Mouse (Mus musculus) liver, postnatal 0 days (tissue): Measurements from ENCODE around the gene Flot1. TPM values are rescaled to one million over a fixed set of nuclear protein-coding genes. Genes with fewer than 3 reads are reported as not detected.
A peak's percentile ranks its signal among the peaks of the same experiment; 100 is the strongest.

Experiments used
- ATAC-seq: fragments of 200-750 bp; cut with Nextera tagmentation; 2 replicates; pipeline ENCODE4 v1.8.0; 2017; ENCODE audit warnings: mild to moderate bottlenecking, moderate library complexity
- DNase-seq: peaks from one replicate; pipeline ENCODE4 v3.0.0-alpha.2; 2016
- H3K27ac ChIP-seq: fragments of 300-500 bp; sonication (generic); 2 replicates; pipeline ENCODE4 v1.5.1; 2014; ENCODE audit warnings: antibody characterized with exemption, moderate library complexity, mild to moderate bottlenecking, low read depth
- H3K27me3 ChIP-seq: fragments of 300-500 bp; sonication (generic); 2 replicates; pipeline ENCODE4 v1.6.1; 2014; ENCODE audit warnings: low read length, control low read depth, mixed read lengths; ENCODE audit not compliant: insufficient read depth
- H3K36me3 ChIP-seq: fragments of 300-500 bp; sonication (generic); replicated peaks from 2 replicates; pipeline ENCODE4 v1.6.1; 2014; ENCODE audit warnings: mild to moderate bottlenecking, control low read depth, low read length, moderate library complexity, mixed read lengths; ENCODE audit not compliant: insufficient read depth
- H3K4me1 ChIP-seq: fragments of 300-500 bp; sonication (generic); 2 replicates; pipeline ENCODE4 v1.6.1; 2014; ENCODE audit warnings: antibody characterized with exemption, mild to moderate bottlenecking, control low read depth; ENCODE audit not compliant: insufficient read depth
- H3K4me2 ChIP-seq: fragments of 300-500 bp; sonication (generic); 2 replicates; pipeline ENCODE4 v1.6.1; 2014; ENCODE audit warnings: low read depth, mild to moderate bottlenecking, low read length, moderate library complexity, mixed read lengths
- H3K4me3 ChIP-seq: fragments of 300-500 bp; sonication (generic); 2 replicates; pipeline ENCODE4 v1.5.1; 2014; ENCODE audit warnings: low read depth, low read length
- H3K9ac ChIP-seq: fragments of 300-500 bp; sonication (generic); replicated peaks from 2 replicates; pipeline ENCODE4 v1.6.1; 2014; ENCODE audit warnings: mild to moderate bottlenecking, moderate library complexity
- H3K9me3 ChIP-seq: fragments of 300-500 bp; sonication (generic); 2 replicates; pipeline ENCODE4 v1.6.1; 2016; ENCODE audit warnings: mild to moderate bottlenecking, control low read depth, low read length, mixed read lengths
- CTCF ChIP-seq: sonication (generic); IDR thresholded peaks from 2 replicates; pipeline ENCODE4 v1.5.1; 2016; ENCODE audit warnings: antibody characterized with exemption, low read depth
- EP300 ChIP-seq: IDR thresholded peaks from 2 replicates; pipeline ENCODE4 v1.6.1; 2016; ENCODE audit warnings: antibody characterized with exemption, low read depth, mild to moderate bottlenecking
- WGBS: fragments of 180-500 bp; shearing (Covaris S2); extraction: QIAGEN DNeasy Blood & Tissue Kit; methylation state at CpG from one replicate; pipeline ENCODE4 v1.1.7; 2014; ENCODE audit not compliant: insufficient replicate concordance; 5-methylcytosine and 5-hydroxymethylcytosine counted together
- polyA plus RNA-seq: library from polyadenylated mRNA; unstranded; fragments of >200 nt; fragmentation: Nextera tagmentation; extraction: Ambion mirVana; gene quantifications from 2 replicates; pipeline ENCODE4 v1.2.1, GENCODE M21; 2015

The Flot1 gene
- polyA plus RNA-seq, 1 experiment from 2014 or later = 31.3 TPM

DNA sequence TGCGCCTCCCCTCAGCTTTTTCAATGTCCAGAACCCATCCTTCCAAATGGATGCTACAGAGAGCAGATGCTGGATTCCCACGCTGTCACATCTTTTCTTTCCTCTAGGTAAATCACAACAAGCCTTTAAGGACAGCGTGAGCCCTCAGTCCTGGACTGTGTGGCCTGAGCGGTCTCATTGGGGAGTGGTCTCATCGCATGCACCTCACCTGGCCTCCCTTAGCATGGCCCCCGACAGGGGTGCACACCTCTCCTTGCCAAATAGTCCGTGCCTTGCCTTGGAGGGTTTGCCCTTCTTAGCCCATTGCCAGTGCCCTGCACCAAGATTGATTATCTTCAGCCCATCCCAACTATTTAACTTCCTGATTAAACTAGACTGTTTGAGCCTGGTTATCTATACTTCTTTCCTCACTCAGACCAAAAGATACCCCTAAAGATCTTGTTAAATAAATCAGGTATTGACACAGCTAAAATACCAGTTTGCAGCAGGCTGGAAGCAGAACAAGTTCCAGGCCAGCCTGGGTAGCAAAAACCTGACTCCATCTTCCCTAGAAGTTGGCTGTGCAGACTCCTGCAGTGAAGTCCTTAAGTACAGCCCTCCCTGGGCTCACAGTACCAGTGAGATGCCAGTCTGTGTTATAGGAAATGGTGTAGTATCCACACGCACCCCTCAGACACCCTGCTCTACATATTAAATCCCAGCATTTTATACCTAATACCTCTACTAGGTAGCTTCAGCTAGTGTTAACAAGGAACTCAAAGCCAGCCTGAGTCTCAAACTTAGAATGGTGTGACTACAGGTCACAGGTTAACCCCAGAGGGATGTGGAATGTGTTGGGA lies 9.6 kb downstream of the Flot1 start:
- WGBS = 73% methylated on average over 8 of the region's 8 CpGs
- Histone ChIP-seq H3K4me3 (no peak overlapping the region), H3K4me1 (peaks cover 43% of the 10 kb centered on the region), H3K4me2 (no peak overlapping the region), H3K27me3 (no peaks in the 10 kb centered on the region), H3K9me3 (no peaks in the 10 kb centered on the region), H3K27ac (peak overlapping the region; percentile 34; the same call in 1 of the 2 replicates), H3K9ac (no peak overlapping the region), H3K36me3 (peaks cover 57% of the 10 kb centered on the region)
- no peak for TF ChIP-seq CTCF
- no peak for TF ChIP-seq EP300
- no peak for ATAC-seq
- DNase-seq = no peak

DNA sequence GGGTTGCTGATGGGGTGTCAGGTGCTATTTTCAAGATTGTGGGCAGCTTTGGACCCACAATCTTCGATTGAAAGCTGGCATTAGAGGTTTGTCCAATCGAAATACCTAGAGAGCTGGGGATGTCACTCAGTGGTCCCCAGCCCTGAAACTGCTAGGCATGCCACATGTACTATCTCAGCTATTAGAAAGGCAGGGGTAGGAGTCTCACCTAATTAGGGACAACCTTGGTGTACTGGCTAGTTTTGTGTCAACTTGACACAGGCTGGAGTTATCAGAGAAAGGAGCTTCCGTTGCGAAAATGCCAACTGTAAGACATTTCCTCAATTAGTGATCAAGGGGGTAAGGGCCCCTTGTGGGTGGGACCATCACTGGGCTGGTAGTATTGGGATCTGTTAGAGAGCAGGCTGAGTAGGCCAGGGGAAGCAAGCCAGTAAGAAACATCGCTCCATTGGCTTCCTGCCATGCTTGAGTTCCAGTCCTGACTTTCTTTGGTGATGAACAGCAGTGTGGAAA lies 10.3 kb downstream of the Flot1 start:
- ATAC-seq (no peak), DNase-seq (no peak)
- H3K4me1 ChIP-seq = peaks cover 43% of the 10 kb centered on the region
- H3K4me3 ChIP-seq = no peak overlapping the region
- H3K36me3 ChIP-seq = peaks cover 57% of the 10 kb centered on the region
- TF ChIP-seq CTCF = no peak
- TF ChIP-seq EP300 = no peak
- H3K27me3 ChIP-seq = no peaks in the 10 kb centered on the region
- no peak overlapping the region for H3K9ac ChIP-seq
- 26% methylated on average over 5 of the region's 5 CpGs for WGBS
- H3K27ac ChIP-seq = peak overlapping the region; percentile 34; the same call in 1 of the 2 replicates
- no peak overlapping the region for H3K4me2 ChIP-seq
- H3K9me3 ChIP-seq = no peaks in the 10 kb centered on the region

DNA sequence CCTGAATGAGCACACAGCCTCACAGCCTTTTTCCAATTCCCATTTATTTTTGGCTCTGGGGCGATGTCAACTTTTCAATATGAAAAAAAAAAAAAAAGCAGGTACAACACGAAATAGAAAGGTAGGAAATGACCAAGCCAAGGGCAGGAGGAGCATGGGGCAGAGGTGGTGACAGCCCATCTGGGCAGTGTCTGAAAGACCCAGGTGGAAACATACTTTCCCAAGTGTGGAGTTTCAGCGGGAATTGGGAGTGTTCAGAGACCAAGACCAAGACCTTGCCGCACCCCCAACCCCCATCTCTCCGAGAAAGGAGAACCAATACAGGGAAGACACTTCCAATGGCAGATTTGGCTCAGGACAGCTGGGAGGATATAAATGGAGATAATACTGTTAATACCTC lies 10.9 kb downstream of the Flot1 start:
- no peak overlapping the region for H3K4me2 ChIP-seq
- no peak for TF ChIP-seq EP300
- no peak for TF ChIP-seq CTCF
- DNase-seq (no peak), ATAC-seq (no peak)
- no peak overlapping the region for H3K9ac ChIP-seq
- no peaks in the 10 kb centered on the region for H3K27me3 ChIP-seq
- peaks cover 54% of the 10 kb centered on the region for H3K36me3 ChIP-seq
- peaks cover 48% of the 10 kb centered on the region for H3K4me1 ChIP-seq
- no peak overlapping the region for H3K4me3 ChIP-seq
- 61% methylated on average over 5 of the region's 5 CpGs for WGBS
- no peaks in the 10 kb centered on the region for H3K9me3 ChIP-seq
- 0 out of 2 replicates have a peak overlapping the region, but pooled peaks have one; percentile 29 for H3K27ac ChIP-seq

DNA sequence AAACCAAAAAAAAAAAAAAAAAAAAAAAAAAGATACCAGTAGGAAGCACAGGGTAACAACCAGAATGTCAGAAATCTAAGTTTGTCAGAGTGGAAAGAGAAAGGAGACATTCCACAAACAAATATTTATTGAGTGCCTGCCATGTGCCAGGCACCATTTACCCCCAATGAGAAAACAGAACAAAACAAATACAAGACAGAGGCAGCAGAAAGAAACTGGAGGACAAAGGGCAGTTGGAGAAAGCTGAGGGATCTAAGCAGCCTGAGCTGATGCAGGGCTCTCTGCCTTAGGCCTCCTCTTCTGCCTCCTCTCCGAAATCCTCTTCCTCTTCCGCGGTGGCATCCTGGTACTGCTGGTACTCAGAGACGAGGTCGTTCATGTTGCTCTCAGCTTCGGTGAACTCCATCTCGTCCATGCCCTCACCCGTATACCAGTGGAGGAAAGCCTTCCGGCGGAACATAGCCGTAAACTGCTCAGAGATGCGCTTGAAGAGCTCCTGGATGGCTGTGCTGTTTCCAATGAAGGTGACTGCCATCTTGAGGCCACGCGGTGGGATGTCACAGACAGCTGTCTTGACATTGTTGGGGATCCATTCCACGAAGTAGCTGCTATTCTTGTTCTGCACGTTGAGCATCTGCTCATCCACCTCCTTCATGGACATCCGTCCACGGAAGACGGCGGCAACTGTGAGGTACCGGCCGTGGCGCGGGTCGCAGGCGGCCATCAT lies 11.8 kb downstream of the Flot1 start:
- ATAC-seq = no peak
- no peak overlapping the region for H3K27ac ChIP-seq
- peaks cover 52% of the 10 kb centered on the region for H3K4me1 ChIP-seq
- no peak for DNase-seq
- no peaks in the 10 kb centered on the region for H3K9me3 ChIP-seq
- H3K4me2 ChIP-seq = peak overlapping the region; percentile 93; the same call in 1 of the 2 replicates
- TF ChIP-seq CTCF (0 out of 2 replicates have a peak, but pooled peaks have one; percentile 33), EP300 (no peak)
- peak overlapping the region; percentile 11; the same call in 1 of the 2 replicates for H3K4me3 ChIP-seq
- WGBS = 76% methylated on average over 26 of the region's 26 CpGs
- H3K9ac ChIP-seq = 0 out of 2 replicates have a peak overlapping the region, but pooled peaks have one; percentile 9
- no peaks in the 10 kb centered on the region for H3K27me3 ChIP-seq
- H3K36me3 ChIP-seq = peaks cover 49% of the 10 kb centered on the region

DNA sequence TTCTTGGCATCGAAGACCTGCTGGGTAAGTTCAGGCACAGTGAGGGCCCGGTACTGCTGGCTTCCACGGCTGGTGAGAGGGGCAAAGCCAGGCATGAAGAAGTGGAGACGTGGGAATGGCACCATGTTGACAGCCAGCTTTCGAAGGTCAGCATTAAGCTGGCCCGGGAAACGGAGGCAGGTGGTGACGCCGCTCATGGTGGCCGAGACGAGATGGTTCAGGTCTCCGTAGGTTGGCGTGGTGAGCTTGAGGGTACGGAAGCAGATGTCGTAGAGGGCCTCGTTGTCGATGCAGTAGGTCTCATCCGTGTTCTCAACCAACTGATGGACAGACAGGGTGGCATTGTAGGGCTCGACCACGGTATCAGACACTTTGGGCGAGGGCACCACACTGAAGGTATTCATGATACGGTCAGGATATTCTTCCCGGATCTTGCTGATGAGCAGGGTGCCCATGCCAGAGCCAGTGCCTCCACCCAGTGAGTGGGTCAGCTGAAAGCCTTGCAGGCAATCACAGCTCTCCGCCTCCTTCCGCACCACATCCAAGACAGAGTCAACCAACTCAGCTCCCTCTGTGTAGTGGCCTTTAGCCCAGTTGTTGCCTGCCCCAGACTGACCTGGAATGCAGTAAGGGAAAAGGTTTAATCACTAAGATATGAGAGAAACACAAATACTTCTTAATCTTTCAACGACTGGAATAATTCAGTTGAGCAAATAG lies 12.6 kb downstream of the Flot1 start:
- H3K27me3 ChIP-seq = no peaks in the 10 kb centered on the region
- H3K9ac ChIP-seq = 0 out of 2 replicates have a peak overlapping the region, but pooled peaks have one; percentile 89
- peak overlapping the region; percentile 93 for H3K4me2 ChIP-seq
- peaks cover 53% of the 10 kb centered on the region for H3K4me1 ChIP-seq
- H3K4me3 ChIP-seq = peak overlapping the region; percentile 82
- TF ChIP-seq CTCF = no peak
- H3K36me3 ChIP-seq = peaks cover 44% of the 10 kb centered on the region
- 74% methylated on average over 26 of the region's 26 CpGs for WGBS
- no peak for DNase-seq
- no peaks in the 10 kb centered on the region for H3K9me3 ChIP-seq
- ATAC-seq = no peak
- no peak overlapping the region for H3K27ac ChIP-seq
